Mouse (Mus musculus) testis, adult 2 months (tissue): ENCODE data around the gene Mmp13. TPM values are rescaled to one million over a fixed set of nuclear protein-coding genes. Genes with fewer than 3 reads are reported as not detected.

ENCODE experiments used
- H3K27ac ChIP-seq: fragments of 200-500 bp; 2 replicates; pipeline ENCODE4 v1.5.1; 2012; ENCODE audit warnings: low read depth, low read length; ENCODE audit not compliant: control insufficient read depth, insufficient read depth
- H3K27me3 ChIP-seq: fragments of 200-500 bp; 2 replicates; pipeline ENCODE4 v1.6.1; 2012; ENCODE audit warnings: mild to moderate bottlenecking, low read length, moderate library complexity; ENCODE audit not compliant: control insufficient read depth, insufficient read depth
- H3K36me3 ChIP-seq: fragments of 200-500 bp; 2 replicates; pipeline ENCODE4 v1.6.1; 2012; ENCODE audit warnings: mild to moderate bottlenecking, low read length; ENCODE audit not compliant: control insufficient read depth, insufficient read depth
- H3K4me1 ChIP-seq: fragments of 200-500 bp; 2 replicates; pipeline ENCODE4 v1.6.1; 2012; ENCODE audit warnings: low read length; ENCODE audit not compliant: control insufficient read depth, insufficient read depth
- H3K4me3 ChIP-seq: fragments of 200-500 bp; 2 replicates; pipeline ENCODE4 v1.5.1; 2012; ENCODE audit warnings: low read depth, mild to moderate bottlenecking, low read length, moderate library complexity, mixed read lengths; ENCODE audit not compliant: control insufficient read depth
- CTCF ChIP-seq: fragments of 200-500 bp; IDR thresholded peaks from 2 replicates; pipeline ENCODE4 v1.5.1; 2012; ENCODE audit warnings: low read depth, mild to moderate bottlenecking, inconsistent platforms, low read length, moderate library complexity; ENCODE audit not compliant: control insufficient read depth, insufficient read depth, insufficient replicate concordance
- POLR2A ChIP-seq: fragments of 200-500 bp; IDR thresholded peaks from 2 replicates; pipeline ENCODE4 v1.6.1; 2012; ENCODE audit warnings: low read depth, mild to moderate bottlenecking, inconsistent platforms, low read length, moderate library complexity; ENCODE audit not compliant: control insufficient read depth
- polyA plus RNA-seq: library from polyadenylated mRNA; depleted of rRNA; stranded (reverse); fragments of >200 nt; gene quantifications from 2 replicates; pipeline ENCODE4 v1.2.3, GENCODE M21; 2012; rRNA removed

Gene Mmp13
- polyA plus RNA-seq, 1 experiment = not detected

DNA sequence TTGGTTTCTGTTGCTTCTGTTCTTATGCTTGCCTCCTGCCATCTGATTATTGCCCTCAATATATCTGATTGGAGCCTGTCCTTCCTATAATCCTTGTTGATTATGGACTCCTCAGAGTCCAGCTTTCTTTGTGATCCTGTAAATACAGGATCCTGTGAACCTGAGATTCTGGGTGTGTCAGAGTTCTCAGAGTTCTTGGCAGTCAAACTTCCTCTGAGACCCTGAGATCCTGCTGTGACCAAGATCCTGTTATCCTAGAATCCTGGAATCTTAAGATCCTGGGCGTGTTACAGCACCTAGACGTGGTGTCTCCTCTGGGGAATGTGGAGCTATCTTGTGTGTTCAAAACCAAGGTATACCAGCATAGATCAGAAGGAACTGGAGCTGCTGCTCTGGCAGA lies 17.2 kb downstream of the Mmp13 start:
- Histone ChIP-seq H3K4me1 (no peaks in the 10 kb centered on the region), H3K27me3 (no peaks in the 10 kb centered on the region), H3K4me3 (no peak overlapping the region), H3K36me3 (no peaks in the 10 kb centered on the region), H3K27ac (no peak overlapping the region)
- TF ChIP-seq CTCF (no peak), POLR2A (no peak)

DNA sequence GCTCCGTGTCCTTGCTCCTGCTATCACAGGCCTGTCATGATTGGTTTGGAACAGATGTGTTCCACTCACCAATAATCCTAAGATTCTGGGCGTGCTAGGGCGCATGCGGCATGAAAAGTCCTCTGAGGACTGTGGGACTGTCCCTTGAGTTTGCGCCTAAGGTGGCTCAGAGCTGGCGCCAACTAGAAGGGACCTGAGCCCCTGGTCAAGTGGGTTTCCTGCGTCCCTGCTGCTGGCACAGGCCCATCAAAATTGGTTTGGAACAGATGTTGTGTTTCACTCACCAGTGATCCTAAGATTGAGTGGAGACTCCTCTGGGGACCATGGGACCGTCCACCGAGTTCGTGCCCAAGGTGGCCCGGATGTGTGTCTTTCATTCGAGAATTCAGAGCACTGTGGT lies 17.6 kb downstream of the Mmp13 start:
- Histone ChIP-seq H3K36me3 (no peaks in the 10 kb centered on the region), H3K27me3 (no peaks in the 10 kb centered on the region), H3K4me3 (no peak overlapping the region), H3K4me1 (no peaks in the 10 kb centered on the region), H3K27ac (no peak overlapping the region)
- TF ChIP-seq CTCF (no peak), POLR2A (no peak)

DNA sequence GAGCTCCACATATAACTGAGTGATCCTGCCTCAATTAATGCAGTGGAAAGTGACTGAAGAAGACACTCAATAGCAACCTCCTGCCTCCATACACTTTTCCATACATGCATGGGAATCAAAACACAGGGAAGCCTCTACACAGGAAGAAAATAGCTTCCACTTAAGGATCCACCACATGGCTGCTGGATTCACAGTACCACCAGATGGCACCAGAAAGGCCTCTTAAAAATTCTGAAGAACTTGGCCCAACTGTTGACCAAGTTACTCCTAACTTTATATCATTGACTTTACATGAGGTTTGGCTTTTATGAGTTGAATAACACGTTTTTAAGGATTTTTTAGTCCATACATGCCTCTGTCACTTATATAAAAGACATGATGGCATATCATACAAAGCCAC lies 19.8 kb downstream of the Mmp13 start:
- H3K36me3 ChIP-seq = no peaks in the 10 kb centered on the region
- H3K4me1 ChIP-seq = no peaks in the 10 kb centered on the region
- H3K4me3 ChIP-seq = no peak overlapping the region
- H3K27ac ChIP-seq = no peak overlapping the region
- H3K27me3 ChIP-seq = no peaks in the 10 kb centered on the region
- TF ChIP-seq CTCF (no peak), POLR2A (no peak)

DNA sequence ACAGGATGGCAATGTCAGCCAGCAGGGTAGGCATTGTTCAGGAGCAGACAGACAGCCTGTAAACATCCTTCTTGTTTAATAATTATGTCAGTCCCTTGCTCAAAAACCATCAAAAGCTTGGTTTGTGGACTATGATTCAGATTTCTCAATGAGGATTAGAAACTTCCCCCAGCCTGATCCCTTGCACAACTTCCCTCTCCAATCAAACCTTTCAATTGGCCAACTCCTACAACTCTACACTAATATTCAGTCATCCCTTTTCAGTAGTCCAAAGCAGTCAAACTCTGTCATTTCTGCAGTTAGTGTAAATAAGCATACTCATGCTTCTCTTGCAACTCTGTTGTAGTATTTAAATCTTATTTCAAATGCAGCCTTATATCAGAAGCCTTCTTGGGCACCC lies 59.5 kb downstream of the Mmp13 start:
- Histone ChIP-seq H3K36me3 (no peaks in the 10 kb centered on the region), H3K4me1 (no peaks in the 10 kb centered on the region), H3K27ac (no peak overlapping the region), H3K4me3 (no peak overlapping the region), H3K27me3 (no peaks in the 10 kb centered on the region)
- no peak for TF ChIP-seq CTCF
- no peak for TF ChIP-seq POLR2A

Other genes starting within 250 kb of the Mmp13 start
- 10.4 and 12.9 TPM in 2 replicates for gene Dync2h1, start 88.1 kb upstream of the Mmp13 start, polyA plus RNA-seq
- gene Dcun1d5, start 88.0 kb upstream of the Mmp13 start, polyA plus RNA-seq = 24.1 and 26.4 TPM in 2 replicates
- gene Mmp12, start 71.9 kb downstream of the Mmp13 start, polyA plus RNA-seq = not detected in 2 replicates
- not detected in 2 replicates for gene Mmp1b, start 115.5 kb downstream of the Mmp13 start, polyA plus RNA-seq
- not detected in 2 replicates for gene Mmp3, start 173.3 kb downstream of the Mmp13 start, polyA plus RNA-seq
- gene Mmp10, start 229.8 kb downstream of the Mmp13 start, polyA plus RNA-seq = not detected in 2 replicates